Mouse (Mus musculus) ES-CJ7 (cell line): ENCODE data around the gene Dcdc2c.

Experiments
- DNase-seq: peaks from one replicate; pipeline ENCODE4 v3.0.0; 2011; ENCODE audit warnings: low read depth, low spot score

Dcdc2c gene

GRCm38 (mm10) chr12:28458786-28459185 is 93.4 kb downstream of the Dcdc2c start:
- DNase-seq = no peak

GRCm38 (mm10) chr12:28436536-28436935 is 115.7 kb downstream of the Dcdc2c start:
- no peak for DNase-seq

- DNase-seq = no peak
Observed at GRCm38 (mm10) chr12:28432729-28433067, 119.5 kb downstream of the Dcdc2c start.

- peak; percentile 65 for DNase-seq
Observed at GRCm38 (mm10) chr12:28431832-28432728, 120.1 kb downstream of the Dcdc2c start.

- DNase-seq = no peak
Observed at GRCm38 (mm10) chr12:28429856-28430255, 122.3 kb downstream of the Dcdc2c start.

GRCm38 (mm10) chr12:28416957-28417356 is 135.2 kb downstream of the Dcdc2c start:
- DNase-seq = no peak

- DNase-seq = no peak
Observed at GRCm38 (mm10) chr12:28407656-28408405, 144.4 kb downstream of the Dcdc2c start.

- no peak for DNase-seq
Observed at GRCm38 (mm10) chr12:28402256-28402655, 149.9 kb downstream of the Dcdc2c start.

GRCm38 (mm10) chr12:28401372-28401771 is 150.8 kb downstream of the Dcdc2c start:
- no peak for DNase-seq

GRCm38 (mm10) chr12:28392129-28392528 is 160.1 kb downstream of the Dcdc2c start:
- no peak for DNase-seq
